Mouse (Mus musculus) liver, embryonic 14.5 days (tissue): ENCODE data around the gene Serpinc1. TPM values are rescaled to one million over a fixed set of nuclear protein-coding genes. Genes with fewer than 3 reads are reported as not detected.
A peak's percentile ranks its signal among the peaks of the same experiment; 100 is the strongest.
"Not testable (repeated sequence)": the region's sequence is repeated elsewhere in the genome, so short reads cannot be mapped to it uniquely, and the experiment has no call there.

Experiments used
- ATAC-seq: fragments of 200-750 bp; cut with Nextera tagmentation; 2 replicates; pipeline ENCODE4 v1.8.0; 2017; ENCODE audit warnings: moderate number of reproducible peaks, mild to moderate bottlenecking, moderate library complexity; ENCODE audit not compliant: insufficient read depth
- DNase-seq, 3 experiments: peaks; one replicate each; pipeline ENCODE4 v3.0.0-alpha.2; 2012 to 2013; ENCODE audit warnings: low read depth in 3 of 3, low spot score in 3 of 3
- H3K27ac ChIP-seq: fragments of 300-500 bp; sonication (generic); 2 replicates; pipeline ENCODE4 v1.5.1; 2014; ENCODE audit warnings: moderate library complexity, mild to moderate bottlenecking, control low read depth, inconsistent platforms
- H3K27me3 ChIP-seq: fragments of 300-500 bp; sonication (generic); 2 replicates; pipeline ENCODE4 v1.6.1; 2014; ENCODE audit warnings: mild to moderate bottlenecking, low read length, moderate library complexity; ENCODE audit not compliant: control insufficient read depth, insufficient read depth
- H3K36me3 ChIP-seq: fragments of 300-500 bp; sonication (generic); replicated peaks from 2 replicates; pipeline ENCODE4 v1.6.1; 2014; ENCODE audit warnings: low read depth; ENCODE audit not compliant: control insufficient read depth, insufficient read depth
- H3K4me1 ChIP-seq, 2 experiments: fragments of 200-500 bp in 1 of 2; fragments of 300-500 bp in 1 of 2; sonication (generic) in 1 of 2; replicated peaks; 2 replicates each; pipeline ENCODE4 v1.6.1; 2012 to 2014; ENCODE audit warnings: antibody characterized with exemption in 1 of 2, inconsistent platforms in 1 of 2, low read length in 1 of 2; ENCODE audit not compliant: control insufficient read depth in 2 of 2, insufficient read depth in 2 of 2
- H3K4me2 ChIP-seq: fragments of 300-500 bp; sonication (generic); 2 replicates; pipeline ENCODE4 v1.6.1; 2014; ENCODE audit warnings: low read depth, mild to moderate bottlenecking, control low read depth, moderate library complexity
- H3K4me3 ChIP-seq, 2 experiments: fragments of 200-500 bp in 1 of 2; fragments of 300-500 bp in 1 of 2; sonication (generic) in 1 of 2; 2 replicates each; pipeline ENCODE4 v1.5.1; 2012 to 2014; ENCODE audit warnings: low read depth in 2 of 2, low read length in 2 of 2, mild to moderate bottlenecking in 2 of 2, control low read depth in 1 of 2, inconsistent platforms in 1 of 2, moderate library complexity in 1 of 2; ENCODE audit not compliant: insufficient read depth in 1 of 2
- H3K9ac ChIP-seq: fragments of 300-500 bp; sonication (generic); replicated peaks from 2 replicates; pipeline ENCODE4 v1.6.1; 2014; ENCODE audit warnings: mild to moderate bottlenecking, control low read depth, moderate library complexity
- H3K9me3 ChIP-seq: fragments of 300-500 bp; sonication (generic); 2 replicates; pipeline ENCODE4 v1.6.1; 2016; ENCODE audit warnings: low read length, mixed read lengths; ENCODE audit not compliant: control insufficient read depth
- CTCF ChIP-seq: IDR thresholded peaks from 2 replicates; pipeline ENCODE4 v1.5.1; 2016; ENCODE audit warnings: antibody characterized with exemption, low read depth, control low read depth
- EP300 ChIP-seq: IDR thresholded peaks from 2 replicates; pipeline ENCODE4 v1.6.1; 2016; ENCODE audit warnings: antibody characterized with exemption, low read depth
- WGBS: fragments of 180-500 bp; shearing (Covaris S2); extraction: QIAGEN DNeasy Blood & Tissue Kit; methylation state at CpG from one replicate; pipeline ENCODE4 v1.1.7; 2014; ENCODE audit not compliant: insufficient replicate concordance; 5-methylcytosine and 5-hydroxymethylcytosine counted together
- polyA plus RNA-seq, 2 experiments: library from polyadenylated mRNA; depleted of rRNA in 1 of 2; stranded (reverse) in 1 of 2; unstranded in 1 of 2; fragments of >200 nt; fragmentation: Nextera tagmentation in 1 of 2; extraction: Ambion mirVana in 1 of 2; gene quantifications; 2 replicates each; pipeline versions ENCODE4 v1.2.1 to v1.2.3; 2012 to 2014

Serpinc1 gene
- polyA plus RNA-seq, 2 experiments = 309 to 511 TPM

DNA sequence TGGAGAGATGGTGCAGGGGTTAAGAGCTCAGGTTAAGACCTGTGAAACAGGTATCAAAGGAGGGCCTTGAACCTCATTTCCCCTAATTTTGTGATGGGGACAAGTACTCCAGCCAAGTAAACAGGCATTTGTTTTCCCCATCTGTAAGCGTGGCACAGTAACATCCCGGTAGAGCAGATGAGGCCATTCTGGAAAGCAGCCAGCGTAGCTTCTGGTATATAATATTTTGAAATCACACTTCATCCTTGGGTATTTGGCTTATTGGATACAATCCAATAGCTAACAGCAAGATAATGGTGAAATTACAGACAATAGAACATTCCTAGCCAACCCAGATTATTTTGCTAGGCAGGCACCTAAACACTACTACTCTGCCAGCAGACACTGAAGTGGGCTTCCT, 4.5 kb downstream of the Serpinc1 start:
- Histone ChIP-seq H3K9me3 (no peaks in the 10 kb centered on the region), H3K4me3 (no peak overlapping the region), H3K36me3 (no peaks in the 10 kb centered on the region), H3K4me1 (peaks cover 0 to 7% of the 10 kb centered on the region in 2 experiments; a peak in 2 of 4 replicates), H3K4me2 (no peak overlapping the region), H3K27ac (no peak overlapping the region), H3K27me3 (no peaks in the 10 kb centered on the region), H3K9ac (no peak overlapping the region)
- DNase-seq = no peak
- no peak for ATAC-seq
- no peak for TF ChIP-seq EP300
- TF ChIP-seq CTCF = no peak
- WGBS = 77% methylated on average over 3 of the region's 3 CpGs

DNA sequence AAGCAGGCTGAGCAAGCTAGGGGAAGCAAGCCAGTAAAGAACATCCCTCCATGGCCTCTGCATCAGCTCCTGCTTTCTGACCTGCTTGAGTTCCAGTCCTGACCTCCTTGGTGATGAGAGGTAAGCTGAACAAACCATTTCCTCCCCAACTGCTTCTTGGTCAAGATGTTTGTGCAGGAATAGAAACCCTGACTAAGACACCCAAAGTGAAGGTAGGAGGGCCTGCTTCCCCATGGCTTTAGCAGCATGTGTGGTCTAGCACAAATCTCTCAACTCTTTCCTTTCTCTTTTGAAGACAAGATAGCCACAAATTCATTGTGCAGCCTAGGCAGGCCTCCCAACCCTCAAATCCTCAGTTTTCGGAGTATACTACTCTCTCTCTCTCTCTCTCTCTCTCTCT, 6.3 kb downstream of the Serpinc1 start:
- H3K27me3 ChIP-seq, ATAC-seq: not testable (repeated sequence)
- WGBS = 53% methylated on average over 1 of the region's 1 CpGs

DNA sequence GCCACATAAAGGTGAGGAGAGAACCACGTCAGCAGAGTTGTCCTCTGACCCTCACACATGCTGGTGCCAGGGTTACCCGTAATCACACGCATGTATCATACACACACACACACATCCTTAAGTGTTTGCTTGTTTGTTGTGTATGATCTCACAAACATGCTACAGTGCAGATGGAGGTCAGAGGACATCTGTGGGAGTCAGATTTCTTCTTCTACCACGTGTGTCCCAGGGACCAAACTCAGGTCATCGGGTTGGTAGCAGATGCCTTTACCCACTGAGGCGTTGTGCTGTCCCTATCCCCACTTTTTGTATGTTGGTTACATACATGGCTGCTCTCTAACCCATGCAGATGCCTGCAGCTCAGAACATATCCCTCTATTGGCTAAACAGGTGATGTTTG, 7.1 kb downstream of the Serpinc1 start:
- Histone ChIP-seq H3K4me1 (peaks cover 0 to 5% of the 10 kb centered on the region in 2 experiments; a peak in 2 of 4 replicates), H3K9me3 (no peaks in the 10 kb centered on the region), H3K4me3 (no peak overlapping the region), H3K27ac (no peak overlapping the region), H3K27me3 (no peaks in the 10 kb centered on the region), H3K4me2 (no peak overlapping the region), H3K9ac (no peak overlapping the region), H3K36me3 (no peaks in the 10 kb centered on the region)
- TF ChIP-seq EP300 (no peak), CTCF (no peak)
- ATAC-seq (no peak), DNase-seq (no peak)
- WGBS = 73% methylated on average over 6 of the region's 6 CpGs

More for the DNA sequence above, 6.3 kb downstream of the Serpinc1 start:
- H3K9me3 ChIP-seq, H3K36me3 ChIP-seq, H3K4me3 ChIP-seq, H3K4me2 ChIP-seq, H3K9ac ChIP-seq, H3K27ac ChIP-seq, H3K4me1 ChIP-seq, DNase-seq: not testable (repeated sequence)

DNA sequence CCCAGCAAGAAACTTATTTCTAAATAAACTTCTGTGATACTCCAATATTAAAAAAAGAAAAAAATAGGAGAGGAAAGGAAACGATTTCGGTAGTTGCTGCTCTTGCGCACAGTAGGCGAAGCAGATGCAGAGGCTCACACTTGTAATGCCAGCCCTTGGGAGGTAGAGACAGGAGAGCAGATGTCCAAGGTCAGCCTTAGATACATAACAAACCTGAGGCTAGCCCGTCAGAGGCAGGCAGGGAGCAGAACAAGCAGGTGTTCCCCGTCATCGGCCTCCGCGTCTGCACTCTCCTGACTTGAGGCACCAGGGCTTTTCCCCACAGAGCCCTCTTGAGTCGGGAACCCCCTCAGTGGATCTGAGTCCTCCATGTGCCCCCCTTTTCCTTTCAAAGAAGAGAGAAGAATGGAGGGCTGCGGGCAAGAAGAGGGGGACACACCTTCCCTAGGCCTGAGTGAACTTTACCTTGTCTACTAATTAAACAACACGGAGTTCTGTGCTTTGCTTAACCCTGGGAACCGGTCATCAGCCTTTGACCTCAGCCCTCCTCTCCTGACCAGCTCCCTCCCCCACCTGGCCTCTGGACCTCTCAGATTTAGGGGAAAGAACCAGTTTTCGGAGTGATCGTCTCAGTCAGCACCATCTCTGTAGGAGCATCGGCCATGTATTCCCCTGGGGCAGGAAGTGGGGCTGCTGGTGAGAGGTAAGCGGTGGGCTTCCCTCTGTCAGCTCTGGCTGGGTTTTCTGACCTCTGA, 8.7 kb downstream of the Serpinc1 start:
- H3K9ac ChIP-seq = no peak overlapping the region; the same call in 1 of the 2 replicates
- DNase-seq = peak; percentile 20 to 24 (median 23)
- peak overlapping the region; percentile 22 to 45 for H3K4me3 ChIP-seq
- no peaks in the 10 kb centered on the region for H3K36me3 ChIP-seq
- ATAC-seq = peak; percentile 73
- H3K4me2 ChIP-seq = 0 out of 2 replicates have a peak overlapping the region, but pooled peaks have one; percentile 3
- peaks cover 0 to 5% of the 10 kb centered on the region in 2 experiments; a peak in 2 of 4 replicates for H3K4me1 ChIP-seq
- 77% methylated on average over 17 of the region's 17 CpGs for WGBS
- no peak for TF ChIP-seq EP300
- TF ChIP-seq CTCF = no peak
- H3K27ac ChIP-seq = no peak overlapping the region
- H3K9me3 ChIP-seq = no peaks in the 10 kb centered on the region
- no peaks in the 10 kb centered on the region for H3K27me3 ChIP-seq

DNA sequence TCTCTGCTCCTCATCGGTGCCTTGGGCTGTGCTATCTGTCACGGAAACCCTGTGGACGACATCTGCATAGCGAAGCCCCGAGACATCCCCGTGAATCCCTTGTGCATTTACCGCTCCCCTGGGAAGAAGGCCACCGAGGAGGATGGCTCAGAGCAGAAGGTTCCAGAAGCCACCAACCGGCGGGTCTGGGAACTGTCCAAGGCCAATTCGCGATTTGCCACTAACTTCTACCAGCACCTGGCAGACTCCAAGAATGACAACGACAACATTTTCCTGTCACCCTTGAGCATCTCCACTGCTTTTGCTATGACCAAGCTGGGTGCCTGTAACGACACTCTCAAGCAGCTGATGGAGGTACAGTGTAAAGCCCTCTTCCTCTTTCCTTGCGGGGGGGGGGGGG, 11.0 kb downstream of the Serpinc1 start:
- Histone ChIP-seq H3K27me3 (no peaks in the 10 kb centered on the region), H3K4me2 (peak overlapping the region; percentile 46), H3K4me3 (peak overlapping the region; percentile 1 to 36; a peak in 3 of 4 replicates), H3K9me3 (no peaks in the 10 kb centered on the region), H3K36me3 (no peaks in the 10 kb centered on the region), H3K27ac (no peak overlapping the region), H3K4me1 (peaks cover 0 to 5% of the 10 kb centered on the region in 2 experiments; a peak in 2 of 4 replicates), H3K9ac (no peak overlapping the region)
- 78% methylated on average over 14 of the region's 15 CpGs for WGBS
- DNase-seq (no peak), ATAC-seq (no peak)
- TF ChIP-seq EP300 = no peak
- TF ChIP-seq CTCF = no peak
